Mouse (Mus musculus) kidney, embryonic 14.5 days (tissue): ENCODE data around the gene Glt8d2. TPM values are rescaled to one million over a fixed set of nuclear protein-coding genes. Genes with fewer than 3 reads are reported as not detected.

Experiments
- ATAC-seq: fragments of 200-750 bp; cut with Nextera tagmentation; 2 replicates; pipeline ENCODE4 v1.8.0; 2017; ENCODE audit warnings: moderate number of reproducible peaks, mild to moderate bottlenecking, moderate TSS enrichment, moderate library complexity; ENCODE audit not compliant: low FRiP score, low TSS enrichment
- H3K27ac ChIP-seq: fragments of 300-500 bp; sonication (generic); 2 replicates; pipeline ENCODE4 v1.5.1; 2014; ENCODE audit warnings: low read depth, mild to moderate bottlenecking, low read length, moderate library complexity, mixed read lengths
- H3K27me3 ChIP-seq: fragments of 300-500 bp; sonication (generic); 2 replicates; pipeline ENCODE4 v1.6.1; 2014; ENCODE audit warnings: mild to moderate bottlenecking, low read length; ENCODE audit not compliant: control insufficient read depth, insufficient read depth
- H3K36me3 ChIP-seq: fragments of 300-500 bp; sonication (generic); 2 replicates; pipeline ENCODE4 v1.6.1; 2014; ENCODE audit warnings: low read length, mixed read lengths; ENCODE audit not compliant: control insufficient read depth, insufficient read depth
- H3K4me1 ChIP-seq: fragments of 300-500 bp; sonication (generic); 2 replicates; pipeline ENCODE4 v1.6.1; 2014; ENCODE audit warnings: low read length, mixed read lengths; ENCODE audit not compliant: control insufficient read depth, insufficient read depth
- H3K4me2 ChIP-seq: fragments of 300-500 bp; sonication (generic); replicated peaks from 2 replicates; pipeline ENCODE4 v1.6.1; 2014; ENCODE audit warnings: low read depth, mild to moderate bottlenecking, low read length
- H3K4me3 ChIP-seq: fragments of 300-500 bp; sonication (generic); 2 replicates; pipeline ENCODE4 v1.5.1; 2014; ENCODE audit warnings: mild to moderate bottlenecking, low read length
- H3K9ac ChIP-seq: fragments of 300-500 bp; sonication (generic); 2 replicates; pipeline ENCODE4 v1.6.1; 2014; ENCODE audit warnings: low read depth, mild to moderate bottlenecking, low read length, moderate library complexity
- H3K9me3 ChIP-seq: fragments of 300-500 bp; sonication (generic); 2 replicates; pipeline ENCODE4 v1.6.1; 2016; ENCODE audit warnings: low read length; ENCODE audit not compliant: control insufficient read depth
- whole genome bisulfite sequencing: fragments of 180-500 bp; shearing (Covaris S2); extraction: QIAGEN DNeasy Blood & Tissue Kit; methylation state at CpG from one replicate; pipeline ENCODE4 v1.1.7; 2014; 5-methylcytosine and 5-hydroxymethylcytosine counted together
- polyA plus RNA-seq: library from polyadenylated mRNA; unstranded; fragments of >200 nt; fragmentation: Nextera tagmentation; extraction: Ambion mirVana; gene quantifications from 2 replicates; pipeline ENCODE4 v1.2.1, GENCODE M21; 2014

The Glt8d2 gene
- polyA plus RNA-seq, 1 experiment from 2014 or later: 4.0 TPM

DNA sequence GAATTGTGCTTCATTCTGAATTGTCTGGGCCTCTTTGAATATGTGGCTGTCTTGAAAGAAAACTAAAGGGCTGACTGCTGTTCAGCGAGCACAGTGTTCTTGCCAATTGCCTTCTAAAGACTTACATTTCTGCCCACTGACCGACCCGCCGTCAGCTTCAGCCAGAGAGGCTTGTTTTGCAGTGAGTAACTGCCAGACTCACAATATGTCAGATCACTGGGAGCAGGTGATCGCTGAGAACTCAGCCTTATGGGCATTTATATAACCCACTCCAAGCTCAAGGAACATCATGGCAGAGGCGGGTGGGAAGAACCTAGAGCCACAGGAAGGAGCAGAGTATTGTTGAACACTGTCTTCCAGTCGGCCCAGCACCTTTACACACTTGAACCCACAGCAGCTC, 8.8 kb downstream of the Glt8d2 start:
- no peak for ATAC-seq
- Histone ChIP-seq H3K36me3 (no peaks in the 10 kb centered on the region), H3K4me1 (no peaks in the 10 kb centered on the region), H3K4me3 (no peak overlapping the region), H3K27ac (no peak overlapping the region), H3K4me2 (no peak overlapping the region), H3K27me3 (no peaks in the 10 kb centered on the region), H3K9me3 (no peaks in the 10 kb centered on the region), H3K9ac (no peak overlapping the region)
- 86% methylated on average over 7 of the region's 7 CpGs for WGBS

DNA sequence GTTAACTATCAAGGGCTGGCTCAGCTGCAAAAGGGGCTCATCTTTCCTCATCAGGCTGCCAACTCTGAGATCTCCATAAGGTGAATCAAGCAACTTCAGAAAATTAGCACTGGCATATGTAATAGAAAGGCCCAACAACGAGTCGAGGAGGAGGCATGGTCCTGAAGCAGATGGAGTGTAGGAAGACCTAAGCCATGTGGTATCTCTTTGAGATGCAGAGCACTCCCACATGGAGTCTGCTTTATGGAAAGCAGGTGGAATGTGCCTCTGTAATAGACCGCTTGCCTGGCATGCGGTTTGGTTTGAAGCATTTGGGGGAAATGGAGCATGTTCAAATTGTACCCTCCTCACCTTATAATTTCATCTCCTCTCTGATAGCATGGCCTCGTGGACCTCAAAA, 9.7 kb downstream of the Glt8d2 start:
- no peaks in the 10 kb centered on the region for H3K4me1 ChIP-seq
- H3K27ac ChIP-seq: no peak overlapping the region
- ATAC-seq: no peak
- WGBS: 92% methylated on average over 5 of the region's 5 CpGs
- no peak overlapping the region for H3K4me3 ChIP-seq
- no peak overlapping the region for H3K4me2 ChIP-seq
- H3K9ac ChIP-seq: no peak overlapping the region
- H3K27me3 ChIP-seq: no peaks in the 10 kb centered on the region
- no peaks in the 10 kb centered on the region for H3K9me3 ChIP-seq
- no peaks in the 10 kb centered on the region for H3K36me3 ChIP-seq

DNA sequence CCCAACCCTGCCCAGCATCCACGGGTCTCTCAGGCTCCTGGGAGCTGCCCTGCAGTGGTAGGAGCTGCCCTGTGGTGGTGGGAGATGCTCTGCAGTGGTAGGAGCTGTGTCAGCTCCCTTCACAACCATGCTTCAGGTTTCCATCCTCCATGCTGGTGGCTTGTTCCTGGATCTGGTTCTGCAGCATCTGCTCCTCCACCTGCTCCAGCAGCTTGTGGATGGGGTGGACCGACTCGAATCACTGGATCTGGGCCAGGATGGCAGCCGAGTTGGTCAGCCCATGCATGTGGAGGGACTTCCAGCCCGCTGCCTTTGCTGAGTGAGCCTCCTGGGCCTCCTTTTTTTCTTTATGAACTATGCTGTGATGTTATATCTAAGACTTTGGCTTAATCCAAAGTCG, 13.5 kb downstream of the Glt8d2 start:
- ATAC-seq: no peak
- H3K4me3 ChIP-seq: no peak overlapping the region
- H3K4me1 ChIP-seq: no peaks in the 10 kb centered on the region
- H3K4me2 ChIP-seq: no peak overlapping the region
- no peaks in the 10 kb centered on the region for H3K36me3 ChIP-seq
- H3K9ac ChIP-seq: no peak overlapping the region
- H3K9me3 ChIP-seq: no peaks in the 10 kb centered on the region
- H3K27ac ChIP-seq: no peak overlapping the region
- H3K27me3 ChIP-seq: no peaks in the 10 kb centered on the region
- 89% methylated on average over 6 of the region's 6 CpGs for WGBS

DNA sequence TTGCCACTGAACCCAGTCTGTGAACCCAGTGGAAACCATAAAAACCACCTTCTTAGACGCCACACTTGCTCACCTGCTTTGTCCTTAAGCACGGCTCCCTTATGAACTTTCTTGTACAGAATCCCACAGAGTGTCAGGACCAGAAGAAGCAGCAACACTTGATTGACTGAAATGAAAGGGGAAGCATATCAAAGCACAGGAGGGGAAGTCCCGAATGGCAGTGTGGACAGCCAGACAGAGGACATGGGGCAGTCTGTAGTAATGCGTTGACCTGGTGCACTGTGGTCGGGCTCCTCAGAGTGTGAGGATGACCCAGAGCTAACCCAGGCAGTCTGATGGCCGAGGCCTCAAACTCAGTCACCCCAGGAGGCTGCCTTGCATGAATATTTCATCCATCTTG, 20.2 kb downstream of the Glt8d2 start:
- WGBS: 78% methylated on average over 6 of the region's 6 CpGs

DNA sequence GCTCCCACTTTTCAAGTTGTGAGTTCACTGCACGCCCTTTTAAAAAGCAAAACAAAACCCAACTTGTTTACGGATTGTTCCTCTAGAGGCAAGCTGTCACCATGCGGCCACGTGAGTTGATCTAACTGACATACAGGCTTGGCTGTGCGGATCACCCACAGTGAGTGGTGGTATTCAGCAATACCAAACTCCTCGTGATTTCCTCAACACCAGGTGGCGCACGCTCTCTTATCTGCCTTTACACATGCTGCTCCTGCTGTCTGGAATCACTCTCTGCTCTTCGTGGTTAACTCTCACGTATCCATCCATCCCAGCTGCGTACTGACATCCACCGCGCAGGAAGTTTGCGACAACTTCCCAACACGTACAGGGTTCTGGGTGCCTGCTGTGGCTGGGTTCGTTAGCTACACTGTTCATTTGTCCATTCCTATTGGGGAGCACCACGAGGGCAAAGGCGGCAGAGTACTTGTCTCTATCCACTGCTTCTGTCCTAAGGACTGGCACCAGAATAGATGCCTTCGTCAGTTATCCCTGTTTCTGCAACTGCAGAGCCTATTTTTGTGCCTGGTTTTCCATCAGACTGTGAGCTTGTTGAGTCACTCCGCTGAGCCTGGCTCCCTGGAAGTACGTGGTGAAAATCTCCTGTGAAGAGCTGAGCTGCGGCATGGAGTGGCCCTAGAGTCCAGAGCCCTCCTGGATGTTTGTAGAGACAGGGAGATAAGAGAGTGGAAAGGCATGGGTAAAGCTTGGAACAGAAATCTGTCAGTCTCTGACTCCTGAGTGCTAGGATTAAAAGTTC, 23.8 kb downstream of the Glt8d2 start:
- no peaks in the 10 kb centered on the region for H3K9me3 ChIP-seq
- no peak overlapping the region for H3K27ac ChIP-seq
- no peaks in the 10 kb centered on the region for H3K27me3 ChIP-seq
- peak overlapping the region; percentile 19; the same call in 1 of the 2 replicates for H3K4me2 ChIP-seq
- 27% methylated on average over 22 of the region's 22 CpGs for WGBS
- no peaks in the 10 kb centered on the region for H3K36me3 ChIP-seq
- no peak overlapping the region for H3K4me3 ChIP-seq
- no peaks in the 10 kb centered on the region for H3K4me1 ChIP-seq
- H3K9ac ChIP-seq: peak overlapping the region; percentile 28; the same call in 1 of the 2 replicates
- peak; percentile 93 for ATAC-seq

More for the DNA sequence above, 20.2 kb downstream of the Glt8d2 start:
- Histone ChIP-seq H3K4me3 (no peak overlapping the region), H3K27me3 (no peaks in the 10 kb centered on the region), H3K36me3 (no peaks in the 10 kb centered on the region), H3K4me1 (no peaks in the 10 kb centered on the region), H3K4me2 (no peak overlapping the region), H3K9ac (no peak overlapping the region), H3K27ac (no peak overlapping the region), H3K9me3 (no peaks in the 10 kb centered on the region)
- no peak for ATAC-seq

DNA sequence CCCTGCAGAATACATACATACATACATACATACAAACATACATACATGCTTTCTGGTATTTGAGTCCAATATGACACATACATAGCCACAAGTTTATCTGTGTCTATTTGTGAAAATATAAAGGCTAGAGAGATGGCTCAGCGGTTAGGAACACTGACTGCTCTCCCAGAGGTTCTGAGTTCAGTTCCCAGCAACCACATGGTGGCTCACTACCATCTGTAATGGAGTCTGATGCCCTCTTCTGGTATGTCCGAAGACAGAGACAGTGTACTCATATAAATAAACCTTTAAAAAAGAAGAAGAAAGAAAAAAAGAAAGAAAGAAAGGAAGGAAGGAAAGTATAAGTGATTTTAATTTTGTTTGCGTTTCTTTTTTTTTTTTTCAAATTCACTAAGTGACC, 24.5 kb downstream of the Glt8d2 start:
- no peak overlapping the region for H3K4me3 ChIP-seq
- 64% methylated on average over 3 of the region's 3 CpGs for WGBS

DNA sequence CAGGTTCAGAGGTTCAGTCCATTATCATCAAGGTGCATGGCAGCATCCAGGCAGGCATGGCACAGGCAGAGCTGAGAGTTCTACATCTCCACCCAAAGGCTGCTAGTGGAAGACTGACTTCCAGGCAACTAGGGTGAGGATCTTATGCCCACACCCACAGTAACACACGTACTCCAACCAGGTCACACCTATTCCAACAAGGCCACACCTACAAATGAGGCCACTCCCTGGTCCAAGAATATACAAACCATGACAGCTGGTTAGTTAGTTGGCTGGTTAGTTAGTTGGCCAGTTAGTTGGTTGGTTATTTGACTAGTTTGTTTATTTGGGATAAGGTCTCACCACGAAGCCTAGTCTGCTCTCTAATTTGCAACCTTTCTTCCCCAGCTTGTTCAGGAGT, 27.2 kb downstream of the Glt8d2 start:
- Histone ChIP-seq H3K4me2 (no peak overlapping the region), H3K27ac (no peak overlapping the region), H3K4me1 (no peaks in the 10 kb centered on the region), H3K9ac (no peak overlapping the region), H3K9me3 (no peaks in the 10 kb centered on the region), H3K27me3 (no peaks in the 10 kb centered on the region), H3K4me3 (no peak overlapping the region), H3K36me3 (no peaks in the 10 kb centered on the region)
- no peak for ATAC-seq
- 80% methylated on average over 2 of the region's 2 CpGs for WGBS

More for the DNA sequence above, 24.5 kb downstream of the Glt8d2 start:
- no peak overlapping the region for H3K9ac ChIP-seq
- no peak overlapping the region for H3K4me2 ChIP-seq
- H3K4me1 ChIP-seq: no peaks in the 10 kb centered on the region
- no peak overlapping the region for H3K27ac ChIP-seq
- H3K36me3 ChIP-seq: no peaks in the 10 kb centered on the region
- no peak for ATAC-seq
- no peaks in the 10 kb centered on the region for H3K27me3 ChIP-seq
- no peaks in the 10 kb centered on the region for H3K9me3 ChIP-seq

DNA sequence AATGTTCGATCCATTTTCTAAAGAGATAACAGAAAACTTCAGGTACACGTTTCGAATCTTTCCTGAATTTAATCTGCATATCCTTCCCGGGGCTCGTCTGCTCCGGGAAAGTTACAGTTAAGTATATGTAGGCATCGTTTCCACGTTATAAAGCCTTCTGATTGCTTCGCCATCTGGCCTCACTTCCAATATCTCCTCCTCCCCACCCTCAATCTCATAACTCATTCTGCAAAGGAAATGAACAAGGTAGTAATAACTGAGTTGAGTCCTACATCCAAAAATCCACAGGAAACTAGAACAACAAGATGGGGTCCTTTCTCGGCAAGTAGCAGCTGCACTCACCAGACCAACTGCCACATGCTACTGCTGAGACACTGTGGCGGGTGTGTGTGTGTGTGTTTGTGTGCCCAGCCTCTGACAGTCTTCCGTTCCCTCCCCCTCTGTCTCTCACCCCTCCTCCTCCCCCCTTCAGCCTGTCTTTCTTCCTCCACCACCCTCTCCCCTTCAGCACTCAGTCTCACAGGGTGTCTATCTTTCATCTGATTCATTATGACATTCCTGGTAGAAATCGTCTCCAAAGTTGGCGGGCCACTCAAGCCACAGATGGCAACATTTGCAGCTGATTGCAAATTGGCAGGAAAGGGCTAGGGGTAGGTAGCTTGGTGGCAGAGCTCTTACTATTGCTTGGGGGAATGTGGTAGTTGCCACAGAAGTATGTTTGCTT, 28.0 kb downstream of the Glt8d2 start:
- H3K36me3 ChIP-seq: no peaks in the 10 kb centered on the region
- H3K4me1 ChIP-seq: no peaks in the 10 kb centered on the region
- ATAC-seq: no peak
- H3K9me3 ChIP-seq: no peaks in the 10 kb centered on the region
- no peak overlapping the region for H3K4me2 ChIP-seq
- no peak overlapping the region for H3K9ac ChIP-seq
- WGBS: 79% methylated on average over 14 of the region's 14 CpGs
- no peak overlapping the region for H3K4me3 ChIP-seq
- H3K27ac ChIP-seq: no peak overlapping the region
- no peaks in the 10 kb centered on the region for H3K27me3 ChIP-seq

DNA sequence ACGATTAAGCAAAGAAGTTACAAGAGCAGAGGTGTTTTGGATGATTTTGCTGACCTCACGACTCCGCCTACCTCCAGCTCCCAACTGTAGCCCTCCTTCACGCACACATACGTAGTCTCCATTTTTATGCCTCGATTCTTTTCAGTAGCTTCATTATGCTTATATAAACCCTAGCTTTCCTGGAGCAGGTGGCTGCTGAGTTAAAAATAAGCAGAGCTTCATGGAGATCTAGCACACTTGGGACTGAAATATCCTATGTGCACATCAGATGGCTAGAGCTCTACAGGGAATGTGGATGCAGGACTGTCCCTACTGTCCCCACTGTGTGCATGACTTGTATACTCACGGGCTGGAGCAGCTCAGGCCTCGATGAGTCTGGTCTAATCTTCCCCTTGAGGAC, 28.6 kb downstream of the Glt8d2 start:
- H3K9ac ChIP-seq: no peak overlapping the region

More for the DNA sequence above, 28.6 kb downstream of the Glt8d2 start:
- Histone ChIP-seq H3K27me3 (no peaks in the 10 kb centered on the region), H3K27ac (no peak overlapping the region), H3K9me3 (no peaks in the 10 kb centered on the region), H3K4me2 (no peak overlapping the region), H3K4me3 (no peak overlapping the region), H3K4me1 (no peaks in the 10 kb centered on the region), H3K36me3 (no peaks in the 10 kb centered on the region)
- no peak for ATAC-seq
- WGBS: 88% methylated on average over 8 of the region's 8 CpGs
